Mouse (Mus musculus): ENCODE results near the gene Odf3l2. TPM values are rescaled to one million over a fixed set of nuclear protein-coding genes. Genes with fewer than 3 reads are reported as not detected.

Odf3l2 gene
- polyA plus RNA-seq, 1 experiment from 2014 or later: not detected

GRCm38 (mm10) chr10:79668076-79668475, 22.5 kb upstream of the Odf3l2 start:
- 83% methylated on average over 5 of the region's 5 CpGs for WGBS
- H3K4me2 ChIP-seq (ENCODE audit: low read depth, severe bottlenecking): no peak overlapping the region
- peaks cover 3% of the 10 kb centered on the region; the same call in 1 of the 2 replicates for H3K36me3 ChIP-seq (ENCODE audit: control insufficient read depth, insufficient read depth, low read length)
- DNase-seq (ENCODE audit: low spot score) (no peak), ATAC-seq (ENCODE audit: insufficient number of reproducible peaks, low FRiP score, low TSS enrichment, low read depth) (no peak)
- no peaks in the 10 kb centered on the region for H3K27me3 ChIP-seq (ENCODE audit: control insufficient read depth, insufficient read depth, low read length)
- peaks cover 8% of the 10 kb centered on the region for H3K4me1 ChIP-seq (ENCODE audit: control insufficient read depth, insufficient read depth, low read length)
- H3K27ac ChIP-seq (replicated peaks; ENCODE audit: low read depth, low read length): no peak overlapping the region
- H3K4me3 ChIP-seq (ENCODE audit: low read depth, low read length): no peak overlapping the region; the same call in 1 of the 2 replicates
- no peak overlapping the region for H3K9ac ChIP-seq (ENCODE audit: low read length)
- no peaks in the 10 kb centered on the region for H3K9me3 ChIP-seq (ENCODE audit: control insufficient read depth, low read length)

GRCm38 (mm10) chr10:79666493-79666892, 21.0 kb upstream of the Odf3l2 start:
- WGBS: 66% methylated on average over 9 of the region's 9 CpGs
- Histone ChIP-seq H3K27ac (replicated peaks; ENCODE audit: low read depth, low read length) (no peak overlapping the region), H3K4me3 (ENCODE audit: low read depth, low read length) (no peak overlapping the region), H3K27me3 (ENCODE audit: control insufficient read depth, insufficient read depth, low read length) (no peaks in the 10 kb centered on the region), H3K9ac (ENCODE audit: low read length) (no peak overlapping the region), H3K9me3 (ENCODE audit: control insufficient read depth, low read length) (no peaks in the 10 kb centered on the region), H3K36me3 (ENCODE audit: control insufficient read depth, insufficient read depth, low read length) (no peaks in the 10 kb centered on the region), H3K4me1 (ENCODE audit: control insufficient read depth, insufficient read depth, low read length) (peaks cover 8% of the 10 kb centered on the region), H3K4me2 (ENCODE audit: low read depth, severe bottlenecking) (no peak overlapping the region)
- no peak for ATAC-seq (ENCODE audit: insufficient number of reproducible peaks, low FRiP score, low TSS enrichment, low read depth)
- DNase-seq (ENCODE audit: low spot score): no peak

- Histone ChIP-seq H3K4me3 (ENCODE audit: low read depth, low read length) (no peak overlapping the region), H3K4me2 (ENCODE audit: low read depth, severe bottlenecking) (no peak overlapping the region), H3K27ac (replicated peaks; ENCODE audit: low read depth, low read length) (no peak overlapping the region), H3K36me3 (ENCODE audit: control insufficient read depth, insufficient read depth, low read length) (no peaks in the 10 kb centered on the region), H3K9me3 (ENCODE audit: control insufficient read depth, low read length) (no peaks in the 10 kb centered on the region), H3K9ac (ENCODE audit: low read length) (no peak overlapping the region), H3K4me1 (ENCODE audit: control insufficient read depth, insufficient read depth, low read length) (peaks cover 2% of the 10 kb centered on the region), H3K27me3 (ENCODE audit: control insufficient read depth, insufficient read depth, low read length) (no peaks in the 10 kb centered on the region)
- DNase-seq (ENCODE audit: low spot score) (no peak), ATAC-seq (ENCODE audit: insufficient number of reproducible peaks, low FRiP score, low TSS enrichment, low read depth) (no peak)
- 82% methylated on average over 8 of the region's 8 CpGs for WGBS
These were observed 19.5 kb upstream of the Odf3l2 start for GRCm38 (mm10) chr10:79665051-79665450.

GRCm38 (mm10) chr10:79664131-79664665, 18.7 kb upstream of the Odf3l2 start, which contains the start of gene Madcam1:
Gene Madcam1, plus strand, starts transcription at chr10:79664559.
- Histone ChIP-seq H3K4me1 (ENCODE audit: control insufficient read depth, insufficient read depth, low read length) (no peaks in the 10 kb centered on the region), H3K27ac (replicated peaks; ENCODE audit: low read depth, low read length) (no peak within 1 kb of the TSS), H3K36me3 (ENCODE audit: control insufficient read depth, insufficient read depth, low read length) (no peaks in the 10 kb centered on the region), H3K4me2 (ENCODE audit: low read depth, severe bottlenecking) (no peak within 1 kb of the TSS), H3K4me3 (ENCODE audit: low read depth, low read length) (no peak within 1 kb of the TSS), H3K9me3 (ENCODE audit: control insufficient read depth, low read length) (no peaks in the 10 kb centered on the region), H3K9ac (ENCODE audit: low read length) (no peak within 1 kb of the TSS), H3K27me3 (ENCODE audit: control insufficient read depth, insufficient read depth, low read length) (no peaks in the 10 kb centered on the region)
- 10% methylated on average over 13 of the region's 13 CpGs for WGBS
- ATAC-seq (ENCODE audit: insufficient number of reproducible peaks, low FRiP score, low TSS enrichment, low read depth) (peak; percentile 36; the same call in 1 of the 2 replicates), DNase-seq (ENCODE audit: low spot score) (peak; percentile 94)

- Histone ChIP-seq H3K27me3 (ENCODE audit: control insufficient read depth, insufficient read depth, low read length) (no peaks in the 10 kb centered on the region), H3K9ac (ENCODE audit: low read length) (no peak overlapping the region), H3K4me1 (ENCODE audit: control insufficient read depth, insufficient read depth, low read length) (no peaks in the 10 kb centered on the region), H3K4me2 (ENCODE audit: low read depth, severe bottlenecking) (no peak overlapping the region), H3K4me3 (ENCODE audit: low read depth, low read length) (no peak overlapping the region), H3K36me3 (ENCODE audit: control insufficient read depth, insufficient read depth, low read length) (no peaks in the 10 kb centered on the region), H3K27ac (replicated peaks; ENCODE audit: low read depth, low read length) (no peak overlapping the region), H3K9me3 (ENCODE audit: control insufficient read depth, low read length) (no peaks in the 10 kb centered on the region)
- no peak for ATAC-seq (ENCODE audit: insufficient number of reproducible peaks, low FRiP score, low TSS enrichment, low read depth)
- WGBS: 48% methylated on average over 3 of the region's 3 CpGs
- no peak for DNase-seq (ENCODE audit: low spot score)
These were observed 16.3 kb upstream of the Odf3l2 start for GRCm38 (mm10) chr10:79661861-79662260.

GRCm38 (mm10) chr10:79660298-79660697, 14.8 kb upstream of the Odf3l2 start:
- no peak for DNase-seq (ENCODE audit: low spot score)
- no peak for ATAC-seq (ENCODE audit: insufficient number of reproducible peaks, low FRiP score, low TSS enrichment, low read depth)
- no peak overlapping the region for H3K9ac ChIP-seq (ENCODE audit: low read length)
- H3K4me1 ChIP-seq (ENCODE audit: control insufficient read depth, insufficient read depth, low read length): no peaks in the 10 kb centered on the region
- no peak overlapping the region for H3K27ac ChIP-seq (replicated peaks; ENCODE audit: low read depth, low read length)
- 78% methylated on average over 2 of the region's 2 CpGs for WGBS
- no peaks in the 10 kb centered on the region for H3K9me3 ChIP-seq (ENCODE audit: control insufficient read depth, low read length)
- H3K27me3 ChIP-seq (ENCODE audit: control insufficient read depth, insufficient read depth, low read length): no peaks in the 10 kb centered on the region
- no peak overlapping the region for H3K4me2 ChIP-seq (ENCODE audit: low read depth, severe bottlenecking)
- H3K36me3 ChIP-seq (ENCODE audit: control insufficient read depth, insufficient read depth, low read length): no peaks in the 10 kb centered on the region
- H3K4me3 ChIP-seq (ENCODE audit: low read depth, low read length): no peak overlapping the region

GRCm38 (mm10) chr10:79658829-79659228, 13.3 kb upstream of the Odf3l2 start:
- ATAC-seq (ENCODE audit: insufficient number of reproducible peaks, low FRiP score, low TSS enrichment, low read depth) (no peak), DNase-seq (ENCODE audit: low spot score) (peak; percentile 66)
- no peaks in the 10 kb centered on the region for H3K36me3 ChIP-seq (ENCODE audit: control insufficient read depth, insufficient read depth, low read length)
- no peak overlapping the region for H3K4me3 ChIP-seq (ENCODE audit: low read depth, low read length)
- H3K4me2 ChIP-seq (ENCODE audit: low read depth, severe bottlenecking): no peak overlapping the region
- no peak overlapping the region for H3K27ac ChIP-seq (replicated peaks; ENCODE audit: low read depth, low read length)
- H3K27me3 ChIP-seq (ENCODE audit: control insufficient read depth, insufficient read depth, low read length): no peaks in the 10 kb centered on the region
- WGBS: 21% methylated on average over 4 of the region's 4 CpGs
- no peak overlapping the region for H3K9ac ChIP-seq (ENCODE audit: low read length)
- H3K9me3 ChIP-seq (ENCODE audit: control insufficient read depth, low read length): no peaks in the 10 kb centered on the region
- H3K4me1 ChIP-seq (ENCODE audit: control insufficient read depth, insufficient read depth, low read length): 0 out of 2 replicates have a peak, but pooled peaks cover 2% of the 10 kb centered on the region

GRCm38 (mm10) chr10:79654946-79655395, 9.4 kb upstream of the Odf3l2 start:
- no peaks in the 10 kb centered on the region for H3K36me3 ChIP-seq (ENCODE audit: control insufficient read depth, insufficient read depth, low read length)
- no peak overlapping the region for H3K4me2 ChIP-seq (ENCODE audit: low read depth, severe bottlenecking)
- 32% methylated on average over 1 of the region's 1 CpGs for WGBS
- H3K27ac ChIP-seq (replicated peaks; ENCODE audit: low read depth, low read length): no peak overlapping the region
- H3K27me3 ChIP-seq (ENCODE audit: control insufficient read depth, insufficient read depth, low read length): no peaks in the 10 kb centered on the region
- H3K4me1 ChIP-seq (ENCODE audit: control insufficient read depth, insufficient read depth, low read length): 0 out of 2 replicates have a peak, but pooled peaks cover 2% of the 10 kb centered on the region
- no peak overlapping the region for H3K9ac ChIP-seq (ENCODE audit: low read length)
- no peaks in the 10 kb centered on the region for H3K9me3 ChIP-seq (ENCODE audit: control insufficient read depth, low read length)
- peak; percentile 66 for DNase-seq (ENCODE audit: low spot score)
- no peak overlapping the region for H3K4me3 ChIP-seq (ENCODE audit: low read depth, low read length)
- peak; percentile 78; the same call in 1 of the 2 replicates for ATAC-seq (ENCODE audit: insufficient number of reproducible peaks, low FRiP score, low TSS enrichment, low read depth)

GRCm38 (mm10) chr10:79652789-79653188, 7.3 kb upstream of the Odf3l2 start:
- ATAC-seq (ENCODE audit: insufficient number of reproducible peaks, low FRiP score, low TSS enrichment, low read depth) (no peak), DNase-seq (ENCODE audit: low spot score) (no peak)
- Histone ChIP-seq H3K4me1 (ENCODE audit: control insufficient read depth, insufficient read depth, low read length) (0 out of 2 replicates have a peak, but pooled peaks cover 2% of the 10 kb centered on the region), H3K36me3 (ENCODE audit: control insufficient read depth, insufficient read depth, low read length) (no peaks in the 10 kb centered on the region), H3K4me2 (ENCODE audit: low read depth, severe bottlenecking) (no peak overlapping the region), H3K27me3 (ENCODE audit: control insufficient read depth, insufficient read depth, low read length) (no peaks in the 10 kb centered on the region), H3K27ac (replicated peaks; ENCODE audit: low read depth, low read length) (no peak overlapping the region), H3K4me3 (ENCODE audit: low read depth, low read length) (no peak overlapping the region), H3K9ac (ENCODE audit: low read length) (no peak overlapping the region), H3K9me3 (ENCODE audit: control insufficient read depth, low read length) (no peaks in the 10 kb centered on the region)
- WGBS: 78% methylated on average over 7 of the region's 7 CpGs
